Mouse (Mus musculus) CH12.LX (cell line): Measurements from ENCODE around the gene Lrch1.

ENCODE experiments used
- BHLHE40 ChIP-seq: IDR thresholded peaks from 2 replicates; pipeline ENCODE4 v1.6.1; 2011; ENCODE audit warnings: mild to moderate bottlenecking, low read depth, low read length, improper control_type of control experiment
- CHD1 ChIP-seq: IDR thresholded peaks from 2 replicates; pipeline ENCODE4 v1.6.1; 2012; ENCODE audit warnings: low read depth, low read length, improper control_type of control experiment, inconsistent platforms
- CHD2 ChIP-seq: IDR thresholded peaks from 2 replicates; pipeline ENCODE4 v1.6.1; 2011; ENCODE audit warnings: low read length, improper control_type of control experiment
- KAT2A ChIP-seq: IDR thresholded peaks from 2 replicates; pipeline ENCODE4 v1.6.1; 2012; ENCODE audit warnings: low read length, improper control_type of control experiment, inconsistent platforms; ENCODE audit not compliant: insufficient replicate concordance
- MAX ChIP-seq: IDR thresholded peaks from 2 replicates; pipeline ENCODE4 v1.6.1; 2011; ENCODE audit warnings: low read length, improper control_type of control experiment
- MXI1 ChIP-seq: IDR thresholded peaks from 2 replicates; pipeline ENCODE4 v1.6.1; 2011; ENCODE audit warnings: mild to moderate bottlenecking, low read depth, low read length, improper control_type of control experiment
- POLR2A ChIP-seq: IDR thresholded peaks from 2 replicates; pipeline ENCODE4 v1.6.1; 2011; ENCODE audit warnings: low read depth, mild to moderate bottlenecking, improper control_type of control experiment, low read length
- RCOR1 ChIP-seq: conservative IDR thresholded peaks from 2 replicates; pipeline ENCODE4 v1.6.1; 2012; ENCODE audit warnings: low read depth, mild to moderate bottlenecking, inconsistent platforms, low read length, improper control_type of control experiment
- USF1 ChIP-seq: IDR thresholded peaks from 2 replicates; pipeline ENCODE4 v1.6.1; 2014; ENCODE audit warnings: low read depth, mild to moderate bottlenecking, inconsistent platforms, low read length, improper control_type of control experiment
- ZKSCAN1 ChIP-seq: IDR thresholded peaks from 2 replicates; pipeline ENCODE4 v1.6.1; 2012; ENCODE audit warnings: low read depth, inconsistent platforms, low read length, improper control_type of control experiment, borderline replicate concordance

- TF ChIP-seq POLR2A (no peak), MXI1 (no peak), ZKSCAN1 (no peak), KAT2A (no peak), CHD1 (no peak), BHLHE40 (no peak), RCOR1 (no peak), USF1 (no peak), MAX (no peak), CHD2 (no peak)
Measured at GRCm38 (mm10) chr14:74943024-74943423, 4.7 kb downstream of the Lrch1 start.
